Mouse (Mus musculus): ENCODE measurements around the gene Sdhc. TPM values are rescaled to one million over a fixed set of nuclear protein-coding genes. Genes with fewer than 3 reads are reported as not detected.
A peak's percentile ranks its signal among the peaks of the same experiment; 100 is the strongest.
"Not testable (repeated sequence)": the region's sequence is repeated elsewhere in the genome, so short reads cannot be mapped to it uniquely, and the experiment has no call there.

Gene Sdhc
- polyA plus RNA-seq, 1 experiment from 2014 or later = 228 TPM

DNA sequence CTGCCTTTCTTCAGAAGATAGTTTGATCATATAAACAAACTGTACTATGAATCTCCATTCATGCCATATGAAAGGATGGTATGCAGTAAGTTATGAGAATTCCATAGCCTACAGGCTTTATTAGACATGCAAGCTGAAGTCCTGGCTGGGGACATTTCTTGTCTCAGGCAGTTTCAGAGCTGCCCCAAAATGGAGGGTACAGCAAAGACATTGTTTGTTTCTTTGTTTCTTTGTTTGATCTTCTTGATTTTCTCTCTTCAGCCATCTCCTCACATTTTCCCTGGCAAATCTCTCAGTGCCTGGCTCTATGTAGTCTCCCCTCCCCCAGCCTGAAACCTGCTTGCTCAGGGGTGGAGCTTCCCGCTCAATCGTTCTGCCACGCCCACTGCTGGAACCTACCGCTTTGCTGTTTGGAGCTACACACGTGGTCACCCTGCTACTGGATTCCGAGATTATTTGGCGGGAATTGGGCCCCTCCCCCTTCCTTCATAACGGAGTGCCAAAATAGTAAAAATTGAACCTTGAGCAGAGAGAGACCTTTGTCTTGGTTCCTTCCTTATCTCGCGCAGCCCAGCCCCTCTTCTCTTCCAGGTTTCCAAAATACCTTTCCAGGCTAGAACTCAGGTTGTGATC, 62.0 kb downstream of the Sdhc start:
- not testable (repeated sequence) for ATAC-seq (ENCODE audit: low FRiP score, low read depth); H3K4me3 ChIP-seq; H3K4me1 ChIP-seq; H3K9ac ChIP-seq; H3K9me3 ChIP-seq; H3K27ac ChIP-seq; H3K36me3 ChIP-seq
- Histone ChIP-seq H3K27me3 (replicated peaks) (peaks cover 16% of the 10 kb centered on the region), H3K4me2 (replicated peaks) (peak overlapping the region; percentile 33)
- WGBS = 2% methylated on average over 10 of the region's 10 CpGs

DNA sequence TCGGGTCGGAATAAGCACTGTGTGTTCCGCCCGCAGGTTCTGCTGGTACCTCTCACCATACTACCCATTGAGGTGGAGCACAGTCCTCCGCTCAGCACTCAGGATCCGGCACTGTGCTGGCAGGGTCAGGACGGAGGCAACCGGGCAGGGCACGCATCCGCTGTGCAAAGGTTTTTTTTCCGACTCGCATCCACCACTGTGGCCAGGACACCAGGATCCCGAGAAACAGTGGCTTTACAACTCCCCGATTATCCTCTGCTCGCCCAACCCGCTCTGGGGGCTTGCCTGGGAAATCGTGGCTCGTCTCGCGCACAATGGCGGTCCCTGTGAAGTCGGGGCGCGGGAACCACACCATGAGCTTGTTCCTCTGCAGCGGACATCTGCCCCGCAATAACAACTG, 64.7 kb downstream of the Sdhc start:
- no peak for ATAC-seq (ENCODE audit: low FRiP score, low read depth)
- Histone ChIP-seq H3K9me3 (no peaks in the 10 kb centered on the region), H3K36me3 (no peaks in the 10 kb centered on the region), H3K9ac (peak overlapping the region; percentile 42; the same call in 1 of the 2 replicates), H3K4me3 (peak overlapping the region; percentile 43), H3K27ac (no peak overlapping the region), H3K4me1 (peaks cover 4% of the 10 kb centered on the region; the same call in 1 of the 2 replicates), H3K4me2 (replicated peaks) (peak overlapping the region; percentile 77), H3K27me3 (replicated peaks) (peaks cover 23% of the 10 kb centered on the region)
- under 1% methylated on average over 26 of the region's 26 CpGs for WGBS

DNA sequence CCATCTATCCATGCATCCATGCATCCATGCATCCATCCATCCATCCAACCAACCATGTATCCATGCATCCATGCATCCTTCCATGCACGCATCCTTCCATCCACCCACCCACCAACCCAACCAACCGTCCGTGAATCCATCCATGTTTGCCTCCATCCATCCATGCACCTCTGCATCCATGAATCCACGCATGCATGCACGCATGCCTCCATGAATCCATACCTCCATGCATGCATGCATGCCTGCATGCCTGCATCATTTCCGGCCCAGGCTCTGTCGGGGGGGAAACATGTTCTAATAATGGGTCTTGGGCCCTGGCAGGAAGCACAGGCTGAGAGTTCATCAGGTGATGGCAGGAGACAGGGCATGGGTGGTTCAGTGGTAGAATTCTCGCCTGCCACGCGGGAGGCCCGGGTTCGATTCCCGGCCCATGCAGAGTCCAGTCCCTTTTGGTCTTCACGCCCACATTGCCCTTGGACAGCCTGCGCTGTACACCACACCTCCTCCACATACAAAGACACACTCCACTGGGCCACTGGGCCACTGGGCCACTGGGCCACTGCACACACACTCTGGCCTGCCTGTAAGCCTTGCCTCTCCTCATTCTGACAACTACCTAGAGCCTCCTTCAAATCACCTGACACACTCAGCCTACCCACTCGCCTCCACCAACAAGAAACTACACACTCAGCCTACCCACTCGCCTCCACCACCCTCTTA, 68.7 kb downstream of the Sdhc start:
- peak; percentile 14; the same call in 1 of the 2 replicates for ATAC-seq (ENCODE audit: low FRiP score, low read depth)
- H3K36me3 ChIP-seq; H3K9me3 ChIP-seq; H3K4me1 ChIP-seq; H3K4me2 ChIP-seq (replicated peaks); H3K27ac ChIP-seq; H3K4me3 ChIP-seq; H3K9ac ChIP-seq: not testable (repeated sequence)
- WGBS = 40% methylated on average over 12 of the region's 17 CpGs
- H3K27me3 ChIP-seq (replicated peaks) = peaks cover 32% of the 10 kb centered on the region

DNA sequence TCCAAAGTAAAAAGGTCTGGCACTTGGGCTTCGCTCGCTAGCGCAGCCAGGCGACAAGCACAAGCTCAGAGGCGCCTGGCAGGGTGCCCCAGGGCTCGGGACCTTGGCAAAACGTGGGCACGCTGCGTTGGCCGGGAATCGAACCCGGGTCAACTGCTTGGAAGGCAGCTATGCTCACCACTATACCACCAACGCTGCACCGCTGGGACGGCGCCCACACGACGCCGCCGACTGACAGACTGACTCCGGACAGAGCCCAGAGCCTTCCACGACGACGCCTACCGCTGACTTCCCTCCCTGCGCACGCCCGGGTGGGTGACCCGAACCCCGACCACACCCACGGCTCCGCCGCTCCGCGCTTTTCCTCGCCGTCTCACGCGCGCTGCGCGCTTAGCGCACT, 70.6 kb downstream of the Sdhc start:
- peaks cover 23% of the 10 kb centered on the region for H3K27me3 ChIP-seq (replicated peaks)
- not testable (repeated sequence) for H3K27ac ChIP-seq; H3K4me3 ChIP-seq; H3K4me2 ChIP-seq (replicated peaks); H3K9ac ChIP-seq; H3K9me3 ChIP-seq; H3K4me1 ChIP-seq; H3K36me3 ChIP-seq
- ATAC-seq (ENCODE audit: low FRiP score, low read depth) = peak; percentile 33
- WGBS = no CpG with 5 or more reads among the region's 43 CpGs

DNA sequence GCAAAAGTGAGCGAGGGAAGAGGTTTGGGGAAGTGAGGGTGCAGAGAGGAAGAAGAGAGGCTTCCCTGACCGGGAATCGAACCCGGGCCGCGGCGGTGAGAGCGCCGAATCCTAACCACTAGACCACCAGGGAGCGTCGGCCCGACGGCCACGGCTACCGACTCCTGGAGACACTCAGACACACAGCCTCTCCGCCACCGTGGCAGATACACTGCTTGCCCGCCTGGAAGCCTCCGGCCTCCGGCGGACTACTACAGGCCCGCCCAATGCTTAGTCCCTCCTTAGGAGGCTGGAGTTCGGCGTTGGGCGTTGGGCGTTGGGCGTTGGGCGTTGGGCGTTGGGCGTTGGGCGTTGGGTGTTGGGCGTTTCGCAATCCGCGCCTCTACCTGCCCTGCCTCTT, 71.1 kb downstream of the Sdhc start:
- not testable (repeated sequence) for H3K27ac ChIP-seq; H3K4me1 ChIP-seq; H3K9ac ChIP-seq; H3K36me3 ChIP-seq; H3K4me3 ChIP-seq; H3K9me3 ChIP-seq; H3K4me2 ChIP-seq (replicated peaks)
- 0% methylated on average over 1 of the region's 35 CpGs for WGBS
- H3K27me3 ChIP-seq (replicated peaks) = peaks cover 24% of the 10 kb centered on the region
- peak; percentile 34 for ATAC-seq (ENCODE audit: low FRiP score, low read depth)

DNA sequence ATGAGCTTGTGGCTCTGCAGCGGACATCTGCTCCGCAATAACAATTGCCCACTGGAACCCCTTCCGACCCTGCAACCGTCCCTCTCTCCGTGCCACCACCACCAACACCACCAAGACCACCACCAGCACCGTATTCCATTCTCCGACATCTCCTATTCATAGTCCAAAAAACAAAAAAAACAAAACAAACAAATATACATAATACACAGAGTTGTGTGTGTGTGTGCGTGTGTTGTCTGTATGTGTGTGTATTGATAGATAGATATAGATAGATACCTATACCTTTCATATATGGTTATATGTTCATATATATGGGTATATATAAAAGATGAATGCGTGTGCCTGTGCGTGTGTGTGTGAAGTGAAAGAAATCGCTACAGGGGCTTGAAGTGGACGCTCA, 72.0 kb downstream of the Sdhc start:
- peaks cover 31% of the 10 kb centered on the region for H3K27me3 ChIP-seq (replicated peaks)
- not testable (repeated sequence) for H3K4me3 ChIP-seq; ATAC-seq (ENCODE audit: low FRiP score, low read depth); H3K9ac ChIP-seq; H3K9me3 ChIP-seq; H3K27ac ChIP-seq; H3K4me1 ChIP-seq; H3K36me3 ChIP-seq
- WGBS = 21% methylated on average over 12 of the region's 12 CpGs
- peak overlapping the region; percentile 37 for H3K4me2 ChIP-seq (replicated peaks)

DNA sequence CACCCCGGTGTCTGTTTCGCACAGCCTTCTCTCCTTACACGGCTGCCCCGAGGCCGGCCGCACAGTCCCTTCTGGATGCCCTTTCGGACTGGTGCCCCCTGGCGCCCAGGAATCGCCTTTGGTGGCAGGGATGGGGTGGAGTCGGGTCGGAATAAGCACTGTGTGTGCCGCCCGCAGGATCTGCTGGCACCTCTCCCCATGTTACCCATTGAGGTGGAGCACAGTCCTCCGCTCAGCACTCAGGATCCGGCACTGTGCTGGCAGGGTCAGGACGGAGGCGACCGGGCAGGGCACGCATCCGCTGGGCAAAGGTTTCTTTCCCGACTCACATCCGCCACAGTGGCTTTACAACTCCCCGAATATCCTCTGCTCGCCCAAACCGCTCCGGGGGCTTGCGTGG, 72.4 kb downstream of the Sdhc start:
- not testable (repeated sequence) for H3K4me3 ChIP-seq, H3K9me3 ChIP-seq, H3K27ac ChIP-seq, H3K36me3 ChIP-seq, H3K9ac ChIP-seq, H3K4me1 ChIP-seq
- Histone ChIP-seq H3K27me3 (replicated peaks) (peaks cover 31% of the 10 kb centered on the region), H3K4me2 (replicated peaks) (peak overlapping the region; percentile 40)
- ATAC-seq (ENCODE audit: low FRiP score, low read depth) = peak; percentile 10; the same call in 1 of the 2 replicates
- 7% methylated on average over 19 of the region's 27 CpGs for WGBS

DNA sequence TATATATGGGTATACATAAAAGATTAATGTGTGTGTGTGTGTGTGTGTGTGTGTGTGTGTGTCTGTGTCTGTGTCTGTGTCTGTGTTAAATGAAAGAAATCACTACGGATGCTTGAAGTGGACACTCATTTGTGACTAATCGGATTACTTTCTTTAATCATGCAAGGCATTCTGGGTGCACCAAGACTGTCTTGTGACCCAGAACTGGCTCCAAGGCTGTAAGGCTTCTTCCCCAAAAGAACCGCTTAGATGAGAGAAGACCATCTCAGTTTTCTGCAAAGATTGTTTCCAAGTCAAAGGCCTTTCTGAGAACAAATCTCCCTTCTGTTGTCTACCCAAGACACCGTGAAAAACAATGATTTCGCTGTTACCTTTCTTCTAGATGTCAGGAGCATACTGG, 73.2 kb downstream of the Sdhc start:
- 42% methylated on average over 5 of the region's 5 CpGs for WGBS
- not testable (repeated sequence) for H3K9me3 ChIP-seq, H3K4me1 ChIP-seq

More for the DNA sequence above, 73.2 kb downstream of the Sdhc start:
- not testable (repeated sequence) for H3K4me2 ChIP-seq (replicated peaks); H3K9ac ChIP-seq; H3K36me3 ChIP-seq; ATAC-seq (ENCODE audit: low FRiP score, low read depth); H3K4me3 ChIP-seq; H3K27ac ChIP-seq
- peaks cover 31% of the 10 kb centered on the region for H3K27me3 ChIP-seq (replicated peaks)

Small RNA genes within 50 kb of the gene (microRNA-seq; reads per million reads assigned to microRNA genes)
- gene Gm27844 = not detected

Other genes with a start within 250 kb of the Sdhc start
- gene Fcrlb, start 237.7 kb downstream of the Sdhc start, polyA plus RNA-seq (2016; fragmentation: Nextera tagmentation; extraction: Ambion mirVana) = 0.20 and 0.26 TPM in 2 replicates
- not detected in 2 replicates for gene Fcrla, start 223.0 kb downstream of the Sdhc start, polyA plus RNA-seq (2016; fragmentation: Nextera tagmentation; extraction: Ambion mirVana)
- 0.24 TPM in 1 of 2 replicates, not detected in the other for gene Fcgr2b, start 174.1 kb downstream of the Sdhc start, polyA plus RNA-seq (2016; fragmentation: Nextera tagmentation; extraction: Ambion mirVana)
- 0.20 and 0.22 TPM in 2 replicates for gene Fcgr4, start 131.7 kb downstream of the Sdhc start, polyA plus RNA-seq (2016; fragmentation: Nextera tagmentation; extraction: Ambion mirVana)
- 6.9 and 7.4 TPM in 2 replicates for gene Fcgr3, start 85.7 kb downstream of the Sdhc start, polyA plus RNA-seq (2016; fragmentation: Nextera tagmentation; extraction: Ambion mirVana)
- gene Cfap126, start 36.7 kb downstream of the Sdhc start, polyA plus RNA-seq (2016; fragmentation: Nextera tagmentation; extraction: Ambion mirVana) = 1.7 and 2.3 TPM in 2 replicates
- 6.5 and 7.8 TPM in 2 replicates for gene Mpz, start 108 bp upstream of the Sdhc start, polyA plus RNA-seq (2016; fragmentation: Nextera tagmentation; extraction: Ambion mirVana)
- 5.9 and 6.2 TPM in 2 replicates for gene Pcp4l1, start 45.7 kb upstream of the Sdhc start, polyA plus RNA-seq (2016; fragmentation: Nextera tagmentation; extraction: Ambion mirVana)
- gene Nr1i3, start 63.4 kb upstream of the Sdhc start, polyA plus RNA-seq (2016; fragmentation: Nextera tagmentation; extraction: Ambion mirVana) = 0.20 and 0.24 TPM in 2 replicates
- gene Tomm40l, start 71.9 kb upstream of the Sdhc start, polyA plus RNA-seq (2016; fragmentation: Nextera tagmentation; extraction: Ambion mirVana) = 30.1 and 30.8 TPM in 2 replicates
- 5.4 and 7.6 TPM in 2 replicates for gene Apoa2, start 74.5 kb upstream of the Sdhc start, polyA plus RNA-seq (2016; fragmentation: Nextera tagmentation; extraction: Ambion mirVana)
- 21.9 and 24.3 TPM in 2 replicates for gene Fcer1g, start 83.8 kb upstream of the Sdhc start, polyA plus RNA-seq (2016; fragmentation: Nextera tagmentation; extraction: Ambion mirVana)
- 6.2 and 6.3 TPM in 2 replicates for gene Adamts4, start 99.8 kb upstream of the Sdhc start, polyA plus RNA-seq (2016; fragmentation: Nextera tagmentation; extraction: Ambion mirVana)
- 233 and 247 TPM in 2 replicates for gene Ndufs2, start 100.8 kb upstream of the Sdhc start, polyA plus RNA-seq (2016; fragmentation: Nextera tagmentation; extraction: Ambion mirVana)
- gene B4galt3, start 119.7 kb upstream of the Sdhc start, polyA plus RNA-seq (2016; fragmentation: Nextera tagmentation; extraction: Ambion mirVana) = 88.3 and 95.6 TPM in 2 replicates
- gene Ppox, start 130.6 kb upstream of the Sdhc start, polyA plus RNA-seq (2016; fragmentation: Nextera tagmentation; extraction: Ambion mirVana) = 52.0 and 54.3 TPM in 2 replicates
- 103 and 111 TPM in 2 replicates for gene Usp21, start 137.4 kb upstream of the Sdhc start, polyA plus RNA-seq (2016; fragmentation: Nextera tagmentation; extraction: Ambion mirVana)
- gene Ufc1, start 144.4 kb upstream of the Sdhc start, polyA plus RNA-seq (2016; fragmentation: Nextera tagmentation; extraction: Ambion mirVana) = 105 and 120 TPM in 2 replicates
- gene Dedd, start 178.5 kb upstream of the Sdhc start, polyA plus RNA-seq (2016; fragmentation: Nextera tagmentation; extraction: Ambion mirVana) = 50.9 and 57.3 TPM in 2 replicates
- 45.6 and 46.1 TPM in 2 replicates for gene Nit1, start 195.0 kb upstream of the Sdhc start, polyA plus RNA-seq (2016; fragmentation: Nextera tagmentation; extraction: Ambion mirVana)
- 157 and 158 TPM in 2 replicates for gene Pfdn2, start 195.1 kb upstream of the Sdhc start, polyA plus RNA-seq (2016; fragmentation: Nextera tagmentation; extraction: Ambion mirVana)
- gene Klhdc9, start 210.2 kb upstream of the Sdhc start, polyA plus RNA-seq (2016; fragmentation: Nextera tagmentation; extraction: Ambion mirVana) = 2.1 and 2.6 TPM in 2 replicates
- gene Nectin4, start 219.5 kb upstream of the Sdhc start, polyA plus RNA-seq (2016; fragmentation: Nextera tagmentation; extraction: Ambion mirVana) = 1.2 and 1.8 TPM in 2 replicates
- gene Arhgap30, start 238.4 kb upstream of the Sdhc start, polyA plus RNA-seq (2016; fragmentation: Nextera tagmentation; extraction: Ambion mirVana) = 1.0 and 1.1 TPM in 2 replicates